Mouse (Mus musculus): ENCODE measurements around the gene Oxnad1. TPM values are rescaled to one million over a fixed set of nuclear protein-coding genes. Genes with fewer than 3 reads are reported as not detected.
"Not testable (repeated sequence)": the region's sequence is repeated elsewhere in the genome, so short reads cannot be mapped to it uniquely, and the experiment has no call there.

Gene Oxnad1
- polyA plus RNA-seq, 1 experiment from 2014 or later = 57.1 TPM

DNA sequence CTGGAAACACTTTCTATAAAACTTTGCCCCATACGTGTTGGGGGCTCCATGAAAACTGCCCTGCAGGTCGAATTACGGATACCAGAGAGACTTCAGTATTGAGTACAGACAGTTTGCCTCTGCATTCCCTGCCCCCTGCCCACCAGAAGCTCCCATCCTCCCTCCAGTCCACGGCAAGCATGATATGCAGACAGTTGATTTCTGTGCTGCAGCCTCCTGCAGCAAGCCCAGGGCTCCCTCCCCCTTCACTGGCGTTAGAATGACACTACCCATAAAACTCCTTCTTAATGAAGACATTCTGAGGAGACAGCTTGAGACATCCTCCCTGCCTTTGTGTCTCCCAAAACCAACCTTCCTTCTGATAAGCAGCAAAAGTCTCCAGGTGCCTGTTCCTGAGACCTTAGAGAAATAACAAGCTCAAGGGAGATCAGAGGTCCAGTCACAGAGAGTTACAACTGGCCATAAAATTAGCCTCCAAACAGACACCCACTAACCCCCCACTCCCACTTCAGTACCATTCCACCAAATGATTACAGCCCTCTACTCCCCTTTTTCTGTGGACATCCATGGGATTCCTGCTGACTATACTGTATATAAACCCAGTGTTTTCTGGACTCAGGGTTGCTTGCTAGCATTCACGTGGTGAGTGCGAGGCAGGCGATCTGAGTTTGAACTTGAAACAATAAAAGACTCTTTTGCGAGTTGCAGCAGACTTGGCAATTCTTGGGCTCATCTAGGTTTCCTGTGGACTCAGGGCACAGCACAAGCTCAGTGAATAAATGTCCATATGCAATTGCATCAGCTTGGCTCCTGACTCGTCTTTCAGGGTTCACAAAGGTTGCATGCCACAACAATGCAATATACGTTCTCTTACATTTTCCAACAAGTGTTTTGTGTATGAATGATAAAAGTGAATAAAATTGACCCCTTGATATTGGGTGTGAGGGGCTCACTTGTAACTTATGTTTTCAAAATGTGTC lies 36.1 kb downstream of the Oxnad1 start:
- DNase-seq (ENCODE audit: low read depth, low spot score) (no peak), ATAC-seq (no peak)
- in situ Hi-C loops (cut with MboI; ENCODE audit: low pct_unique_long_range_greater_than_20kb) = loop anchor here (25.0 kb wide), 1 partner anchor 366 kb away; no protein-coding TSS in a partner anchor
- H3K27me3 ChIP-seq = peaks cover 6% of the 10 kb centered on the region
- ChIA-PET POLR2A (interaction anchor here (1.2 kb wide), 1 partner anchor 9 kb away, joined by 3 read pairs; no protein-coding TSS in a partner anchor), CTCF (interaction anchor here (0.8 kb wide), 1 partner anchor 8 kb away, joined by 3 read pairs; no protein-coding TSS in a partner anchor)
- TF ChIP-seq CTCF (IDR thresholded peaks at IDR 0.05) = no peak

DNA sequence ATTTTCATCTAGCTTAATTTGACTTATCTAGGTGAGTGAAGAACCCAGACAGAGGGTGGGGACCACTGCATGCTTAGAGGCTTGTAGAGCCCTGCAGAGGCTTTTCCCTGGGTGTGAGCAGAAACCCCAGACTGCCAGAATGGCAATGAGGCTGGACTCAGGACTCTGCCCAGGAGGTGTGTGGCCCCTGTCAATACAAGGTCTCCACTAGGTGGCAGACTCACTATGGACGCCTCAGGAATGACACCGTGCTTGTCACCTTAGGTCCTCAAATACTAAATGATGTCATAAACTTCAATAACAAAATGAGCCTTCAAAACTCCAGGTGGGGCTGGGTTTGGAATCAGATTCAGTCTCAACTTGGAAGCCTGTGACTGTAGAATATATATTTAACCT lies 36.7 kb downstream of the Oxnad1 start:
- CTCF ChIA-PET = interaction anchor here (0.8 kb wide), 1 partner anchor 9 kb away, joined by 3 read pairs; no protein-coding TSS in a partner anchor
- in situ Hi-C loops (cut with MboI; ENCODE audit: low pct_unique_long_range_greater_than_20kb) = loop anchor here (25.0 kb wide), 1 partner anchor 365 kb away; no protein-coding TSS in a partner anchor
- H3K27me3 ChIP-seq = peaks cover 12% of the 10 kb centered on the region
- ATAC-seq = no peak
- no peak for DNase-seq (ENCODE audit: low read depth, low spot score)
- POLR2A ChIA-PET = no interaction called here
- TF ChIP-seq CTCF (IDR thresholded peaks at IDR 0.05) = peak; percentile 73

DNA sequence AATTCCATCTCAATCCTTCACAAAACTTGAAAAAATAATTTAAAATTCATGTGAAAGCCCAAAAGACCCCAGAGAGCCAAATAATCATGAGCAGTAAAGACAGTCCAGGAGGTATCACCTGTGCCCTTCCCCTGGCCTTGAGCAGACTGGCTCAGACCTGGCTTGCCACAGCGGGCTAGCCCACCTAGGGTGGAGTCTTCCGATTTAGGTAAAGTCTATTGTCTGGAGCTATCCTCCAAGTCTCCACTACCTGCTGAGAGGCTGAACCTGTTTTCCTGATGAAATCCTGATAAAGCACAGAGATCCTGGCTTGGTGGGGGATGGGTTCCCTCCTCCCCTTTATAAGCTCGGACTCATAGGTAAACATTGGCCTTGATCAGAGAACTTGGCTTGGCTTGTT lies 39.1 kb downstream of the Oxnad1 start:
- POLR2A ChIA-PET = no interaction called here
- CTCF ChIA-PET = no interaction called here
- no peak for ATAC-seq

DNA sequence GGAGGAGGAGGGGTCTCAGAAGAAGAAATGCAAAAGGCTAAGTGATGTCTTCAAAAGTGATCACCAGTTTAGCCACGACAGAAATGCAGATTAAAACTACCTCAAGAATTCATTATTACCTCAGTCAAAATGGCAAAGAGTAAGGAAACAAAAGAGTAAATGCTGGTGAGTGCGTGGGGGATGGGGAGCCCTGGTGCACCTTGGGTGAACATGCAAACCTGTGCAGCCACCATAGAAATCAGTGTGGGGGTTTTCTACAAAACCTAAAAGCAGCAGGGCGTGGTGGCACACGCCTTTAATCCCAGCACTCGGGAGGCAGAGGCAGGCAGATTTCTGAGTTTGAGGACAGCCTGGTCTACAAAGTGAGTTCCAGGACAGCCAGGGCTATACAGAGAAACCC lies 40.1 kb downstream of the Oxnad1 start:
- DNase-seq (ENCODE audit: low read depth, low spot score); CTCF ChIA-PET; in situ Hi-C loops (cut with MboI; ENCODE audit: low pct_unique_long_range_greater_than_20kb); POLR2A ChIA-PET; ATAC-seq: not testable (repeated sequence)
- peaks cover 20% of the 10 kb centered on the region for H3K27me3 ChIP-seq

More for the DNA sequence above, 39.1 kb downstream of the Oxnad1 start:
- in situ Hi-C loops (cut with MboI; ENCODE audit: low pct_unique_long_range_greater_than_20kb) = loop anchor here (25.0 kb wide), 1 partner anchor 363 kb away; no protein-coding TSS in a partner anchor
- DNase-seq (ENCODE audit: low read depth, low spot score) = no peak
- H3K27me3 ChIP-seq = peaks cover 15% of the 10 kb centered on the region
- no peak for TF ChIP-seq CTCF (IDR thresholded peaks at IDR 0.05)

DNA sequence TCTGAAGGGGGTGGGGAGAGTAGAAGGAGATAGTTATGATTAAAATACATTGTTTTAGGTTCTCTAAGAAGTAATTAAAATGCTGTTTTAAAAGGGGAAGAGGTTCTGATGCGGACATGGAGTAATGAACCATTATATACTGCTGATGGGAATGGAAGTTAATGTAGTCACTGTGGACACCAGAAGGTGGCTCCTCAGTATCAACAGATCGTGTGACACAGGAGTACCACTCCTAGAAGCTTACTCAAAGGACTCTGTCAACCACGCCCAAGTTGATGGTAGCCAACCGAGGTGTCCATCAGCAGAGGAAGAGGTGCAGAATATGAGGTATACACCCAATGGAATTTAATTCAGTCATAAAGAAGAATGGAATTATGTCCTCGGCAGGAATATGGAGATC lies 43.2 kb downstream of the Oxnad1 start:
- peaks cover 29% of the 10 kb centered on the region for H3K27me3 ChIP-seq
- ATAC-seq = no peak
- no peak for DNase-seq (ENCODE audit: low read depth, low spot score)
- in situ Hi-C loops (cut with MboI; ENCODE audit: low pct_unique_long_range_greater_than_20kb) = no loop called here
- no peak for TF ChIP-seq CTCF (IDR thresholded peaks at IDR 0.05)
- ChIA-PET POLR2A (no interaction called here), CTCF (no interaction called here)

DNA sequence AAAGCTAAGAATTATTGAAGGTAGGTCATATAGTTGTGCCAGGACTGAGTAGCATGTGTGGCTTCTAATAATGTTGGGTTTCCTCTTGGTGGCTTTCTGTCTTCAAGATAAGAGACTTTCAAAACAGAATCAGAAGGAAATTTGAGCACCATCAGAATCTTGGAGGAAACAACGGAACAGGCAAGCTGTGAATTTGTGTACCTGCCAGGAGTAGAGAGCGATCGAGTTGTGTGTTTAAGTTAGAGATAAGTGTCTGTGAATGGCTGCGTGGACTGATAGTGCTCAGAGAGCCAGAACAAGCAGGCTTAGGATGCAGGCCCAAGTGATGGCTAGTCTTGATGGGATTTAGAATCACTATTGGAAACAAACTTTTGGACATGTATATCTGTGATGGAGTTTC lies 46.7 kb downstream of the Oxnad1 start:
- no peak for TF ChIP-seq CTCF (IDR thresholded peaks at IDR 0.05)
- CTCF ChIA-PET = interaction anchor here (1.3 to 1.4 kb wide), 2 partner anchors 9 to 61 kb away, joined by 3 to 5 read pairs; no protein-coding TSS in a partner anchor
- POLR2A ChIA-PET = no interaction called here
- ATAC-seq (no peak), DNase-seq (ENCODE audit: low read depth, low spot score) (no peak)
- in situ Hi-C loops (cut with MboI; ENCODE audit: low pct_unique_long_range_greater_than_20kb) = no loop called here
- H3K27me3 ChIP-seq = peaks cover 39% of the 10 kb centered on the region

DNA sequence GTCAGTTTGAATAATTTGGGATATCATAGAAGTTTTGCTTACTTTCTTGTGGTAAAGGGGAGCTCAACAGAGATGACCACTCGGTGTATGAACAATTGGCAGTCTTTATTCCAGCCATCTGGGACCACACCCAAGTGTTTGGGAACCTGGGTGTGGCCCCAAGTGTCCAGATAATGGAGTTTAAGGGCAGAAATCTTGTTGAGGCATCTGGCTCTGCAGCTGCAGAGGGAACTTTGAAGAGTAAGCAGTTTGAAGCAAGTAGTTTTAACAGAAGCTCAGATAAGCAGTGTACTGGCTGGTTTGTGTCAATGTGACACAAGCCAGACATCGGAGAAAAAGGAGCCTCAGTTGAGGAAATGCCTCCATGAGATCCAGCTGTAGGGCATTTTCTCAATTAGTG lies 49.1 kb downstream of the Oxnad1 start:
- DNase-seq (ENCODE audit: low read depth, low spot score) (no peak), ATAC-seq (no peak)
- in situ Hi-C loops (cut with MboI; ENCODE audit: low pct_unique_long_range_greater_than_20kb) = no loop called here

DNA sequence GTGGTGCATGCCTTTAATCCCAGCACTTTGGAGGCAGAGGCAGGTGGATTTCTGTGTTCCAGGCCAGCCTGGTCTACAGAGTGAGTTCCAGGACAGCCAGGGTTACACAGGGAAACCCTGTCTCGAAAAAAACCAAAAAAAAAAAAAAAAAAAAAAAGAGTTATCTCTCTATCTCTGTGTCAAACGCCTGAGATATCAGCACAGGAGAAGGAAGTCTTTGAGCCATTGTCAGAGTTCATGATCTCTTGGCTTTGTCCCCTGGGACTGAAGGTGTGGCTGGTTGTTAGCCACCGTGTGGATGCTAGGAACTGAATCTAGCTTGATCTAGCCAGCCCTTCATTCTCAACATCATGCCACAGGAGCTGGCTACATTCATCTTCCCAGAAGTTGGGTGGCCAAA lies 51.3 kb downstream of the Oxnad1 start:
- POLR2A ChIA-PET; ATAC-seq; DNase-seq (ENCODE audit: low read depth, low spot score); CTCF ChIA-PET; in situ Hi-C loops (cut with MboI; ENCODE audit: low pct_unique_long_range_greater_than_20kb): not testable (repeated sequence)
- peaks cover 27% of the 10 kb centered on the region for H3K27me3 ChIP-seq

More for the DNA sequence above, 49.1 kb downstream of the Oxnad1 start:
- POLR2A ChIA-PET = no interaction called here
- CTCF ChIA-PET = interaction anchor here (1.3 to 1.4 kb wide), 2 partner anchors 14 to 30 kb away, joined by 4 read pairs; no protein-coding TSS in a partner anchor
- H3K27me3 ChIP-seq = peaks cover 35% of the 10 kb centered on the region
- TF ChIP-seq CTCF (IDR thresholded peaks at IDR 0.05) = no peak

DNA sequence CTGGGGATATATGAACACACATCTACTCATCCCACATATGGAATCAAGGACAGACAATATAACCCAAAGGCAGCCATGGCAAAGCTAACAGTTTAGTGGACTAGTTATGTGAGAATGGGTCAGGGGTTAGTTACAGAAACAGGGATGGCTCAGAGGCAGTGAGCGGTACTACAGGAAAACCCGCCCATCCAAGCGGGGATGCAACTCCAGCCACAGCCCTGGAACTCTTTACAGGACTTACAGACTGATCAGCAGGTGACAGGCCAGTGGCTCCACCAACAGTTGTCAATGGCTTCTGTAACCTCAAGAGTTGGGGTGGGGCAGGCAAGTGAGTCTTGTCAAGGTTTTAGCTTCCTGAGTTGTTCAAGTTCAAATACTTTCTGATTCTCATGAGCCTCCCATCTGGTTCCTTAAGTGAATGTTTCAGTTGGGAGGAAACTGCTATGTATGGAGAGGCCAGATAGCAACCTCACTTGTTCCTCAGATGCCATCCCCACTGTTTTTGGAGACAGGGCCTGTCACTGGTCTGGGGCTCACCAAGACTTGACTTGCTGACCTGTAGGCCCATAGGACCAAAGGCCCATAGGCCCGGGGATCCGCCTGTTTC lies 55.3 kb downstream of the Oxnad1 start:
- H3K27me3 ChIP-seq = peaks cover 8% of the 10 kb centered on the region
- in situ Hi-C loops (cut with MboI; ENCODE audit: low pct_unique_long_range_greater_than_20kb) = no loop called here
- DNase-seq (ENCODE audit: low read depth, low spot score) = no peak
- ChIA-PET CTCF (interaction anchor here (1.0 to 1.4 kb wide), 2 partner anchors 8 to 9 kb away, joined by 3 read pairs; no protein-coding TSS in a partner anchor), POLR2A (no interaction called here)
- no peak for TF ChIP-seq CTCF (IDR thresholded peaks at IDR 0.05)
- ATAC-seq = no peak

DNA sequence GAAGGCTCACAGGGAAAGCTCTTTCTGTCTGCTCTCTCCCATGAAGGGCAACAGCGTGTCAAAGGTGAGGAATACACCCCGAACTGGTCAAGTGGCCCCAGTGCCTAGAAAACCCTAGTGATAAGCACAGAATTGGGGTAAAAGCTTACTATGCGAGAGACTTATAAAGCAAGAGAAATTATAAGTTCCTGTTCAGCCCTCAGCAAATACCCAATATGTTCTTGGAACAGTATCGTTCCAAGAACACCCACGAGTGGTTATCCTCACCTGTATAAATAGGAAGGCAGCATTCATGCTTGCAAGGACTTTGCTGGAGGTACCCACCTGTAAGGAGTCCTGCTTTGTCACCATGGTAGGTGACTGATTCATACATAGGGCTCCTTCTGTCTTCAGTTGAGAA lies 56.5 kb downstream of the Oxnad1 start, which contains the start of gene Msmb:
Gene Msmb (plus strand): TSS at position 301 of the 400 bp plus-strand sequence.
- ChIA-PET CTCF (interaction anchor here (0.7 to 1.4 kb wide), 3 partner anchors 10 to 15 kb away, joined by 3 read pairs; no protein-coding TSS in a partner anchor), POLR2A (no interaction called here)
- no peak for ATAC-seq
- H3K27me3 ChIP-seq = peaks cover 9% of the 10 kb centered on the region
- DNase-seq (ENCODE audit: low read depth, low spot score) = no peak
- in situ Hi-C loops (cut with MboI; ENCODE audit: low pct_unique_long_range_greater_than_20kb) = no loop called here
- no peak for TF ChIP-seq CTCF (IDR thresholded peaks at IDR 0.05)

Data from Patski (cell line).